Mouse (Mus musculus) R1 (cell line): ENCODE data around the gene Sfxn5.
A peak's percentile ranks its signal among the peaks of the same experiment; 100 is the strongest.

Experiments used
- DNase-seq: peaks from one replicate; pipeline ENCODE4 v3.0.0-alpha.2; 2018; ENCODE audit warnings: low read depth, low spot score

Gene Sfxn5

GRCm38 (mm10) chr6:85333000-85333669 lies at the start of gene Sfxn5:
Gene Sfxn5 (minus strand): TSS chr6:85333422.
- DNase-seq = peak; percentile 93

- DNase-seq = no peak
Observed at GRCm38 (mm10) chr6:85382791-85383190, 49.6 kb upstream of the Sfxn5 start.

GRCm38 (mm10) chr6:85381648-85382020 lies 48.4 kb upstream of the Sfxn5 start:
- no peak for DNase-seq

- DNase-seq = peak; percentile 73
Observed at GRCm38 (mm10) chr6:85380901-85381647, 47.9 kb upstream of the Sfxn5 start.

GRCm38 (mm10) chr6:85380201-85380900 lies 47.1 kb upstream of the Sfxn5 start:
- peak; percentile 93 for DNase-seq

GRCm38 (mm10) chr6:85378629-85379028 lies 45.4 kb upstream of the Sfxn5 start:
- peak; percentile 26 for DNase-seq

- DNase-seq = no peak
Observed at GRCm38 (mm10) chr6:85377876-85378275, 44.7 kb upstream of the Sfxn5 start.

GRCm38 (mm10) chr6:85377066-85377734 lies 44.0 kb upstream of the Sfxn5 start:
- peak; percentile 90 for DNase-seq

- peak; percentile 98 for DNase-seq
Observed at GRCm38 (mm10) chr6:85374734-85375114, 41.5 kb upstream of the Sfxn5 start.

- DNase-seq = peak; percentile 64
Observed at GRCm38 (mm10) chr6:85373951-85374733, 40.9 kb upstream of the Sfxn5 start, which contains the start of gene Rab11fip5. Gene Rab11fip5 (minus strand): TSS chr6:85374634.

- no peak for DNase-seq
Observed at GRCm38 (mm10) chr6:85373066-85373860, 40.0 kb upstream of the Sfxn5 start.

- DNase-seq = no peak
Observed at GRCm38 (mm10) chr6:85372496-85372895, 39.3 kb upstream of the Sfxn5 start.

GRCm38 (mm10) chr6:85371859-85372405 lies 38.7 kb upstream of the Sfxn5 start:
- no peak for DNase-seq

- DNase-seq = no peak
Observed at GRCm38 (mm10) chr6:85370666-85371430, 37.6 kb upstream of the Sfxn5 start.

- no peak for DNase-seq
Observed at GRCm38 (mm10) chr6:85370041-85370440, 36.8 kb upstream of the Sfxn5 start.

- DNase-seq = no peak
Observed at GRCm38 (mm10) chr6:85369181-85369860, 36.1 kb upstream of the Sfxn5 start.

- no peak for DNase-seq
Observed at GRCm38 (mm10) chr6:85368722-85369121, 35.5 kb upstream of the Sfxn5 start.

- DNase-seq = no peak
Observed at GRCm38 (mm10) chr6:85368166-85368565, 34.9 kb upstream of the Sfxn5 start.

GRCm38 (mm10) chr6:85366387-85366786 lies 33.2 kb upstream of the Sfxn5 start:
- no peak for DNase-seq
